Comparison of ENCODE assay signal across 7 mouse cellular contexts in genomic region chr10:52690992-52691731, GRCm38 (mm10). TPM values are rescaled to one million over a fixed set of nuclear protein-coding genes. Genes with fewer than 3 reads are reported as not detected.
DNase-seq lines count a peak whose midpoint lies in the region; ATAC-seq and TF ChIP-seq lines count a peak whose summit lies in the region.

No protein-coding gene starts in this region.

- H3K36me3 ChIP-seq in embryonic facial prominence, embryonic 13.5 days, result no peaks in the 10 kb centered on the region
- H3K36me3 ChIP-seq in hindbrain, embryonic 10.5 days, result 0 out of 2 replicates have a peak, but pooled peaks cover 3% of the 10 kb centered on the region
- H3K36me3 ChIP-seq in midbrain, embryonic 16.5 days (ENCODE audit: control insufficient read depth, insufficient read depth, low read length), result no peaks in the 10 kb centered on the region

- DNase-seq in 3134 (ENCODE audit: extremely low read depth, insufficient read length, low spot score) (peak; percentile 2), Patski (ENCODE audit: low read depth, low spot score) (no peak)
- peak; percentile 76 for DNase-seq in hindbrain, embryonic 10.5 days (ENCODE audit: low spot score)
- DNase-seq in left cerebral cortex, adult 8-10 months (ENCODE audit: low spot score in 2 of 2), result peak; percentile 22 to 42

- in situ Hi-C loops in Patski (cut with MboI; ENCODE audit: low pct_unique_long_range_greater_than_20kb), result no loop called here

- peaks cover 4% of the 10 kb centered on the region for H3K27me3 ChIP-seq in Patski
- H3K27me3 ChIP-seq in embryonic facial prominence, embryonic 13.5 days, result peaks cover 11% of the 10 kb centered on the region
- H3K27me3 ChIP-seq in hindbrain, embryonic 10.5 days (ENCODE audit: insufficient read depth, poor library complexity, severe bottlenecking), result 0 out of 2 replicates have a peak, but pooled peaks cover 5% of the 10 kb centered on the region
- no peaks in the 10 kb centered on the region for H3K27me3 ChIP-seq in midbrain, embryonic 16.5 days (ENCODE audit: control insufficient read depth, insufficient read depth, low read depth, low read length)

- no peaks in the 10 kb centered on the region for H3K9me3 ChIP-seq in embryonic facial prominence, embryonic 13.5 days
- peaks cover 4% of the 10 kb centered on the region; the same call in 1 of the 2 replicates for H3K9me3 ChIP-seq in hindbrain, embryonic 10.5 days
- H3K9me3 ChIP-seq in midbrain, embryonic 16.5 days (replicated peaks; ENCODE audit: control insufficient read depth, low read length, poor library complexity, severe bottlenecking), result no peaks in the 10 kb centered on the region

- POLR2A ChIA-PET in Patski (lab: Charles Lee), result no interaction called here

- H3K9ac ChIP-seq in embryonic facial prominence, embryonic 13.5 days, result peak overlapping the region; percentile 82
- H3K9ac ChIP-seq in midbrain, embryonic 16.5 days (ENCODE audit: low read depth, low read length), result peak overlapping the region; percentile 97

- CTCF ChIA-PET in Patski (lab: Charles Lee), result no interaction called here

- peak; percentile 46 for ATAC-seq in Patski
- ATAC-seq in embryonic facial prominence, embryonic 13.5 days (ENCODE audit: insufficient number of reproducible peaks, insufficient read depth, low FRiP score, low TSS enrichment, low read depth), result peak; percentile 46; the same call in 1 of the 2 replicates
- ATAC-seq in midbrain, embryonic 16.5 days, result peak; percentile 76
- no peak for ATAC-seq in monocyte, adult 5-6 weeks (replicated peaks; ENCODE audit: insufficient number of reproducible peaks, low FRiP score, low TSS enrichment, poor library complexity, severe bottlenecking)

- peak overlapping the region; percentile 70 for H3K4me3 ChIP-seq in embryonic facial prominence, embryonic 13.5 days
- peak overlapping the region; percentile 88 for H3K4me3 ChIP-seq in hindbrain, embryonic 10.5 days
- H3K4me3 ChIP-seq in midbrain, embryonic 16.5 days (ENCODE audit: low read depth, low read length), result peak overlapping the region; percentile 73

- peaks cover 8% of the 10 kb centered on the region for H3K4me1 ChIP-seq in embryonic facial prominence, embryonic 13.5 days
- H3K4me1 ChIP-seq in hindbrain, embryonic 10.5 days (replicated peaks), result peaks cover 13% of the 10 kb centered on the region
- peaks cover 20% of the 10 kb centered on the region for H3K4me1 ChIP-seq in midbrain, embryonic 16.5 days (ENCODE audit: control insufficient read depth, insufficient read depth, low read length)

- H3K4me2 ChIP-seq in embryonic facial prominence, embryonic 13.5 days, result peak overlapping the region; percentile 97
- H3K4me2 ChIP-seq in midbrain, embryonic 16.5 days (ENCODE audit: low read length), result peak overlapping the region; percentile 83

- H3K27ac ChIP-seq in embryonic facial prominence, embryonic 13.5 days, result no peak overlapping the region
- H3K27ac ChIP-seq in hindbrain, embryonic 10.5 days, result peak overlapping the region; percentile 96
- H3K27ac ChIP-seq in midbrain, embryonic 16.5 days (ENCODE audit: low read length), result peak overlapping the region; percentile 92

- WGBS in embryonic facial prominence, embryonic 13.5 days, result under 1% methylated on average over 45 of the region's 45 CpGs
- under 1% methylated on average over 45 of the region's 45 CpGs for WGBS in hindbrain, embryonic 10.5 days
- WGBS in midbrain, embryonic 16.5 days, result under 1% methylated on average over 42 of the region's 45 CpGs

- no peak for TF ChIP-seq CTCF in Patski (IDR thresholded peaks at IDR 0.05)

RNA-seq across cellular contexts. Expression of gene Slc35f1, which starts 0.8 kb away (rescaled TPM):
- 10.3 TPM for polyA plus RNA-seq in Patski (2021)
- 4.3 and 4.8 TPM in 2 replicates for polyA plus RNA-seq in embryonic facial prominence, embryonic 13.5 days (2015; fragmentation: Nextera tagmentation; extraction: Ambion mirVana)
- polyA plus RNA-seq in hindbrain, embryonic 10.5 days (2016; fragmentation: Nextera tagmentation; extraction: Ambion mirVana), result 8.4 and 12.6 TPM in 2 replicates
- 10 to 100 TPM; 51.7 to 62.4 (median 57.0) TPM for total RNA-seq in left cerebral cortex, adult 8-10 months (2022)
- 45.3 and 49.6 TPM in 2 replicates for polyA plus RNA-seq in midbrain, embryonic 16.5 days (2015; fragmentation: Nextera tagmentation; extraction: Ambion mirVana)
- not detected in 3 replicates for total RNA-seq in monocyte, adult 5-6 weeks (2017)
